Mouse (Mus musculus): ENCODE measurements around the gene B4galnt3.

DNA sequence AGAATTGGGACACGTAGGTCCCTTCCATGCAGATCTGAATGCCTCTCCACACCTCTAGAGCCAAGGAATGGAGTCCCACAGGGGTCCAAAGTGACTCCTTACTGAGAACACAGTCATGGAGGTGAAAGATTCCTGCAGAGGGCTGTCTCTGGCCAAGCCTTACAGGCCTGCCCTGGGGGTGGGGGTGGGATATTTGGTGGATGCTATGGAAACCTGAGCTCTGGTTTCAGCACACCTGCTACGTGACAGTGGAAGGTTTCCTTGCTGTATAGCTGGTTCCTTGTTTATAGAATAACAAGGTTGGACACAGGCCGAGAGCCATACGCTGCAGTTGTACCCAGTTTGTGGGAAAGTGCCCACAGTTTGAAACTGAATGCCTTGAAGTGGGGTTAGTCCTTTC lies 113.9 kb downstream of the B4galnt3 start:
- TF ChIP-seq POLR2A (IDR thresholded peaks at IDR 0.05; ENCODE audit: low read depth, low read length) (no peak), CTCF (IDR thresholded peaks at IDR 0.05; ENCODE audit: borderline replicate concordance, insufficient read depth, low read length) (no peak)
